Mouse (Mus musculus) gastrocnemius, postnatal 14 days (tissue): ENCODE results near the gene Frmpd2. TPM values are rescaled to one million over a fixed set of nuclear protein-coding genes. Genes with fewer than 3 reads are reported as not detected.

ENCODE experiments used
- DNase-seq: peaks from one replicate; pipeline ENCODE4 v3.0.0; 2021; ENCODE audit warnings: mixed read lengths
- intact Hi-C: fragments of 180-260 bp; cut with DNase I; formaldehyde crosslinking; loops from one replicate; pipeline ENCODE4 v1.15.1; 2025; ENCODE audit warnings: low total_unique reads
- total RNA-seq, 2 experiments: library from RNA; stranded (reverse); gene quantifications; 2 replicates each; pipeline ENCODE4 v1.2.3; 2021

Frmpd2 gene
- total RNA-seq, 2 experiments from 2014 or later = 0.06 TPM; not detected in 1

GRCm38 (mm10) chr14:33588951-33589350 lies 117.5 kb downstream of the Frmpd2 start, which contains the start of gene Ptpn20:
TSS of gene Ptpn20 (plus strand) at chr14:33589207.
- DNase-seq = no peak
- intact Hi-C loops = no loop called here

DNA sequence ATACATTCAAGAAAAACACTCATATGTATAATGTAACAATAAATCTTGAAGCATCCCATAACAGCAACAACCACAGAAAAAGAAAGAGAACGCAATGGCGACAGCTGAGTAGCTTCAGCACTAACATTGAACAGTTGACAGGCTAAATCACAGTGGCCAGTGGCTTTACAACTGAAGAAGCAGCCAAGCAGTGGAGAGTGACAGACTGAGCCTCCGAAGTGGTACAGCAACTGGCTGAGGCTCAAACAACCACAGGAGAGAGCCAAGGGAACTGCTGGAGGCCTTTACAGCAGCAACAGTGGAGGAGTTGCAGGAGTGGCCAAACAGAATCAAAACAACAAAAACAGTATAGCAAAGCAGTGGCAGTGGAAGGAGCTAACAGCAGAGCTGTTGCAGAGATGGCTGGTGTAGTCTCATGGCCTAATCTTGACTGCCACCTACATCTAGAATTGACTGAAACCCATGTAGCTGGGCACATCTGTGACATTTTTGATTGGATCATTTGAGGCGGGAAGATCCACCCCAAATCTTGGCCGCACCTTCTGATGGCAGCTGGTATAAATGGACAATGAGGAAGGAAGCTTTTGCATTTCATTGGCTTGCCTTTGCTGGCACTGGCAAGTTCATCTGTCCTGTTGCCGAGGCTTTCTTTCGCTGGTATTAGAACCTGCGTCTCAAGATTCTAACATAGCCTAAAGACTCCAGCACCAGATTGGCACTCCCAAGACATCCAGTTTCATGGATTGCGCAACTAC lies 127.1 kb downstream of the Frmpd2 start:
- intact Hi-C loops = no loop called here
- no peak for DNase-seq

DNA sequence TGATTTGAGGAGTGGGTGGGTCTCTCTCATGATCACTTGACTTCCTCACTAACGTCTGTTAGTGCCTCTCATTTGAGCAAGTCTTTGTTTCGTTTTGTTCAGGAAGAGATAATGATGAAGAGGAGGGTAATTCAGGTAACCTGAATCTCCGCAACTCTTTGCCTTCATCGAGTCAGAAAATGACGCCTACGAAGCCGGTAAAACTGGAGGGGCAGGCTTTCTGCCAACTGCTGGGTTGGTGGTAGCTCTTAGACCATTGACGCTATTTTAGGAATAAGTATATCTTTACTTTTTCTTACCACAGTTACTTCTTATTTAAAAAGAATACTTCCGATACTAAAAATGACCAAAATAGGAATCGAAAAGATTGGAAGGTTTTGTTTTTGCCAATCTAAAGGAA lies 135.9 kb downstream of the Frmpd2 start:
- intact Hi-C loops = no loop called here
- DNase-seq = no peak

Other genes with a start within 250 kb of the Frmpd2 start
- 10 to 100 TPM; 22.9 to 25.4 TPM for gene Mapk8, start 24.5 kb upstream of the Frmpd2 start, total RNA-seq
- gene Ptpn20, start 117.5 kb downstream of the Frmpd2 start, total RNA-seq = not detected